Mouse (Mus musculus): ENCODE results near the gene Ankrd34a. TPM values are rescaled to one million over a fixed set of nuclear protein-coding genes. Genes with fewer than 3 reads are reported as not detected.

The Ankrd34a gene
- total and polyA plus RNA-seq, 3 experiments = 0.04 to 0.11 TPM; not detected in 1

GRCm38 (mm10) chr3:96581141-96581540 is 15.3 kb upstream of the Ankrd34a start:
- Histone ChIP-seq H3K4me2 (ENCODE audit: insufficient read depth, low read depth, poor library complexity, severe bottlenecking) (no peak overlapping the region), H3K4me3 (replicated peaks in 1 of 3; ENCODE audit: low read depth in 2 of 3, low read length in 2 of 3, poor library complexity in 1 of 3) (no peak overlapping the region), H3K4me1 (ENCODE audit: control insufficient read depth in 1 of 2, insufficient read depth in 2 of 2) (peaks cover 5 to 30% of the 10 kb centered on the region in 2 experiments), H3K9ac (ENCODE audit: insufficient read depth, low read depth) (no peak overlapping the region), H3K9me3 (replicated peaks; ENCODE audit: low read length) (no peaks in the 10 kb centered on the region), H3K36me3 (replicated peaks in 1 of 2; ENCODE audit: control insufficient read depth in 1 of 2, insufficient read depth in 1 of 2, low read length in 1 of 2) (peaks cover 0 to 6% of the 10 kb centered on the region in 2 experiments), H3K79me2 (replicated peaks; ENCODE audit: control insufficient read depth, extremely low read depth, insufficient read depth, poor library complexity, severe bottlenecking) (no peaks in the 10 kb centered on the region), H3K27me3 (replicated peaks) (no peaks in the 10 kb centered on the region), H3K27ac (ENCODE audit: insufficient read depth, low read depth) (no peak overlapping the region)
- TF ChIP-seq PAX5 (IDR thresholded peaks at IDR 0.05; ENCODE audit: low read length) (no peak), TCF12 (IDR thresholded peaks at IDR 0.05; ENCODE audit: low read depth, low read length) (no peak), MAFK (IDR thresholded peaks at IDR 0.05; ENCODE audit: insufficient replicate concordance, low read length) (no peak), POLR2A (IDR thresholded peaks at IDR 0.05; ENCODE audit: low read depth, low read length) (no peak), JUND (conservative IDR thresholded peaks at IDR 0.05; ENCODE audit: low read depth, low read length) (no peak), ZNF384 (IDR thresholded peaks at IDR 0.05; ENCODE audit: low read depth, low read length) (no peak), MAZ (IDR thresholded peaks at IDR 0.05; ENCODE audit: low read depth, low read length) (no peak), E2F4 (IDR thresholded peaks at IDR 0.05; ENCODE audit: insufficient replicate concordance, low read depth, low read length) (no peak), IRF4 (IDR thresholded peaks at IDR 0.05; ENCODE audit: low read depth, low read length) (no peak), ZMIZ1 (IDR thresholded peaks at IDR 0.05; ENCODE audit: low read depth, low read length) (no peak), ETS1 (conservative IDR thresholded peaks at IDR 0.05; ENCODE audit: low read depth, low read length) (no peak)
- no peak for DNase-seq (ENCODE audit: extremely low read depth)
- in situ Hi-C loops (cut with MboI; ENCODE audit: low pct_ligation_motif_present, low pct_unique_long_range_greater_than_20kb, low sequenced_read_pairs) = loop anchor here (5.0 kb wide), 1 partner anchor 39 kb away; no protein-coding TSS in a partner anchor
- dilution Hi-C loops (cut with MboI; ENCODE audit: extremely low pct_ligation_motif_present, extremely low pct_unique_long_range_greater_than_20kb, low sequenced_read_pairs) = no loop called here

GRCm38 (mm10) chr3:96581771-96582515 is 14.5 kb upstream of the Ankrd34a start:
- no peak overlapping the region for H3K4me2 ChIP-seq (ENCODE audit: insufficient read depth, low read depth, poor library complexity, severe bottlenecking)
- H3K9me3 ChIP-seq (replicated peaks; ENCODE audit: low read length) = no peaks in the 10 kb centered on the region
- in situ Hi-C loops (cut with MboI; ENCODE audit: low pct_ligation_motif_present, low pct_unique_long_range_greater_than_20kb, low sequenced_read_pairs) (loop anchor here (5.0 kb wide), 1 partner anchor 40 kb away; no protein-coding TSS in a partner anchor), dilution Hi-C loops (cut with MboI; ENCODE audit: extremely low pct_ligation_motif_present, extremely low pct_unique_long_range_greater_than_20kb, low sequenced_read_pairs) (no loop called here)
- no peak overlapping the region for H3K9ac ChIP-seq (ENCODE audit: insufficient read depth, low read depth)
- no peak overlapping the region for H3K4me3 ChIP-seq (replicated peaks in 1 of 3; ENCODE audit: low read depth in 2 of 3, low read length in 2 of 3, poor library complexity in 1 of 3)
- DNase-seq (ENCODE audit: extremely low read depth) = no peak
- H3K4me1 ChIP-seq (ENCODE audit: control insufficient read depth in 1 of 2, insufficient read depth in 2 of 2) = peaks cover 5 to 29% of the 10 kb centered on the region in 2 experiments
- no peak overlapping the region for H3K27ac ChIP-seq (ENCODE audit: insufficient read depth, low read depth)
- no peak for TF ChIP-seq CHD2 (IDR thresholded peaks at IDR 0.05; ENCODE audit: low read length)
- H3K36me3 ChIP-seq (replicated peaks in 1 of 2; ENCODE audit: control insufficient read depth in 1 of 2, insufficient read depth in 1 of 2, low read length in 1 of 2) = peaks cover 0 to 8% of the 10 kb centered on the region in 2 experiments
- H3K27me3 ChIP-seq (replicated peaks) = no peaks in the 10 kb centered on the region
- H3K79me2 ChIP-seq (replicated peaks; ENCODE audit: control insufficient read depth, extremely low read depth, insufficient read depth, poor library complexity, severe bottlenecking) = no peaks in the 10 kb centered on the region

GRCm38 (mm10) chr3:96583386-96583785 is 13.1 kb upstream of the Ankrd34a start:
- H3K9me3 ChIP-seq (replicated peaks; ENCODE audit: low read length) = peaks cover 3% of the 10 kb centered on the region
- H3K79me2 ChIP-seq (replicated peaks; ENCODE audit: control insufficient read depth, extremely low read depth, insufficient read depth, poor library complexity, severe bottlenecking) = no peaks in the 10 kb centered on the region
- peaks cover 5 to 19% of the 10 kb centered on the region in 2 experiments for H3K4me1 ChIP-seq (ENCODE audit: control insufficient read depth in 1 of 2, insufficient read depth in 2 of 2)
- H3K36me3 ChIP-seq (replicated peaks in 1 of 2; ENCODE audit: control insufficient read depth in 1 of 2, insufficient read depth in 1 of 2, low read length in 1 of 2) = peaks cover 0 to 8% of the 10 kb centered on the region in 2 experiments
- DNase-seq (ENCODE audit: extremely low read depth) = no peak
- H3K27ac ChIP-seq (ENCODE audit: insufficient read depth, low read depth) = no peak overlapping the region
- dilution Hi-C loops (cut with MboI; ENCODE audit: extremely low pct_ligation_motif_present, extremely low pct_unique_long_range_greater_than_20kb, low sequenced_read_pairs) = no loop called here
- no peaks in the 10 kb centered on the region for H3K27me3 ChIP-seq (replicated peaks)
- TF ChIP-seq CTCF (conservative IDR thresholded peaks at IDR 0.05 in 1 of 2, IDR thresholded peaks at IDR 0.05 in 1 of 2; ENCODE audit: low read depth in 2 of 2, low read length in 2 of 2) (peak in 1 of 2 experiments; percentile 24; a peak in 1 of 4 replicates), RAD21 (IDR thresholded peaks at IDR 0.05; ENCODE audit: low read depth, low read length) (no peak; the same call in none of the 2 replicates)
- in situ Hi-C loops (cut with MboI; ENCODE audit: low pct_ligation_motif_present, low pct_unique_long_range_greater_than_20kb, low sequenced_read_pairs) = loop anchor here (5.0 kb wide), 1 partner anchor 41 kb away; no protein-coding TSS in a partner anchor
- no peak overlapping the region for H3K4me2 ChIP-seq (ENCODE audit: insufficient read depth, low read depth, poor library complexity, severe bottlenecking)
- H3K9ac ChIP-seq (ENCODE audit: insufficient read depth, low read depth) = no peak overlapping the region
- H3K4me3 ChIP-seq (replicated peaks in 1 of 3; ENCODE audit: low read depth in 2 of 3, low read length in 2 of 3, poor library complexity in 1 of 3) = no peak overlapping the region

Measured in CH12.LX (cell line).